29 mouse cellular contexts compared by ENCODE assay signal in the genomic region with DNA sequence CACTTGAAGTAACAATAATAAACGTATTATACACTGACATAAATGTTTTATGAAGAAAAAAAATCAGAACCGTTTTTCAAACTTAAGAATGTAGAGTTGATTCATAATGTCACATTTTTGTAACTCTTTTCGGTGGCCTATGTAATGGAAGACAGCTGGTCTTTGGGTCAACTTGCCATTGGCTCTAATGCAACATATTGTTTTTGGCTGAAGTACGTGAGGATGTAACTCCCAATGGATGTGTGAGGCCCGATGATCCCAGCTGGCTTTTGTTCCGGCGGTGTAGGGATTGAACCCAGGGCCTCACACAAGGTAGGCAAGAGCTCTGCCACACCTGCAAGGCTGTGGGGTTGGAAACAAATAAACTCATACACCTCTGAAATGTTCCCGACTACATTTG. TPM values are rescaled to one million over a fixed set of nuclear protein-coding genes. Genes with fewer than 3 reads are reported as not detected.
DNase-seq lines count a peak whose midpoint lies in the region; ATAC-seq and TF ChIP-seq lines count a peak whose summit lies in the region.
"Had no signal": no experiment of that assay in that cellular context is flagged by ENCODE, and none has a peak within 500 bp of the region (broad histone marks: within the 10 kb centered on the region; RNA-seq: fewer than 3 reads in every experiment).

No protein-coding gene starts in this region.

- no peak for TF ChIP-seq CTCF in kidney, postnatal 0 days (IDR thresholded peaks at IDR 0.05; ENCODE audit: low read depth)
- TF ChIP-seq CTCF in hindbrain, postnatal 0 days (IDR thresholded peaks at IDR 0.05; ENCODE audit: low read depth): no peak

- H3K4me3 ChIP-seq in heart, embryonic 15.5 days: no peak overlapping the region
- H3K4me3 ChIP-seq in heart, embryonic 11.5 days (ENCODE audit: low read depth, low read length): no peak overlapping the region
- H3K4me3 ChIP-seq in kidney, postnatal 0 days (replicated peaks; ENCODE audit: low read depth, low read length): no peak overlapping the region
- H3K4me3 ChIP-seq in lung, embryonic 16.5 days (ENCODE audit: low read length): no peak overlapping the region
- no peak overlapping the region for H3K4me3 ChIP-seq in hindbrain, postnatal 0 days (ENCODE audit: low read length)
- H3K4me3 ChIP-seq: embryonic facial prominence, embryonic 12.5 days; forebrain, embryonic 10.5 days; forebrain, embryonic 15.5 days; heart, embryonic 13.5 days; hindbrain, embryonic 10.5 days; limb, embryonic 13.5 days had no signal

- no peak for ATAC-seq in heart, embryonic 15.5 days (replicated peaks; ENCODE audit: insufficient number of reproducible peaks, insufficient read depth, low FRiP score, low read depth)
- ATAC-seq in heart, embryonic 11.5 days (replicated peaks; ENCODE audit: insufficient number of reproducible peaks, low FRiP score, low TSS enrichment): no peak
- no peak for ATAC-seq in kidney, postnatal 0 days (replicated peaks; ENCODE audit: low FRiP score, low read depth)
- peak; percentile 58; the same call in 1 of the 2 replicates for ATAC-seq in lung, embryonic 16.5 days (ENCODE audit: low read depth)
- ATAC-seq in hindbrain, postnatal 0 days: no peak
- ATAC-seq: forebrain, embryonic 15.5 days; midbrain, embryonic 16.5 days had no signal

- DNase-seq in kidney, postnatal 0 days (ENCODE audit: low spot score): peak; percentile 88
- no peak for DNase-seq in kidney, postnatal 36 days
- no peak for DNase-seq in lung, postnatal 10 days
- DNase-seq in hindbrain, postnatal 0 days (ENCODE audit: low spot score): no peak
- DNase-seq: adrenal gland, postnatal 25 days; cerebellum, adult 11-12 months; cerebellum, adult 9-11 months; embryo, embryonic 11 days; gastrocnemius, postnatal 25 days; heart, adult 18-20 months; heart, postnatal 14 days; kidney, adult 18-20 months; lung, postnatal 36 days; right cerebral cortex, adult 18-20 months; spleen, adult 18-20 months; thymus, postnatal 4 days had no signal

- H3K27me3 ChIP-seq in heart, embryonic 15.5 days: no peaks in the 10 kb centered on the region
- no peaks in the 10 kb centered on the region for H3K27me3 ChIP-seq in heart, embryonic 11.5 days (ENCODE audit: control insufficient read depth, insufficient read depth, low read length)
- H3K27me3 ChIP-seq in kidney, postnatal 0 days (ENCODE audit: insufficient read depth, low read length): no peaks in the 10 kb centered on the region
- H3K27me3 ChIP-seq in lung, embryonic 16.5 days (ENCODE audit: control insufficient read depth, insufficient read depth, low read depth, low read length): no peaks in the 10 kb centered on the region
- H3K27me3 ChIP-seq in hindbrain, postnatal 0 days (ENCODE audit: insufficient read depth, low read length): no peaks in the 10 kb centered on the region
- H3K27me3 ChIP-seq: embryonic facial prominence, embryonic 12.5 days; forebrain, embryonic 15.5 days; heart, embryonic 13.5 days; limb, embryonic 13.5 days had no signal

- H3K9ac ChIP-seq in heart, embryonic 15.5 days: no peak overlapping the region
- H3K9ac ChIP-seq in heart, embryonic 11.5 days (ENCODE audit: low read depth, low read length): no peak overlapping the region
- H3K9ac ChIP-seq in kidney, postnatal 0 days (ENCODE audit: low read depth, low read length): no peak overlapping the region
- H3K9ac ChIP-seq in lung, embryonic 16.5 days (ENCODE audit: low read length): no peak overlapping the region
- H3K9ac ChIP-seq in hindbrain, postnatal 0 days (replicated peaks; ENCODE audit: low read length): no peak overlapping the region
- H3K9ac ChIP-seq: embryonic facial prominence, embryonic 12.5 days; forebrain, embryonic 15.5 days; heart, embryonic 13.5 days; limb, embryonic 13.5 days had no signal

- WGBS in heart, embryonic 15.5 days: 69% methylated on average over 8 of the region's 8 CpGs
- 84% methylated on average over 8 of the region's 8 CpGs for WGBS in heart, embryonic 11.5 days (ENCODE audit: insufficient replicate concordance)
- WGBS in kidney, postnatal 0 days: 65% methylated on average over 8 of the region's 8 CpGs
- WGBS in lung, embryonic 16.5 days: 63% methylated on average over 8 of the region's 8 CpGs
- 81% methylated on average over 8 of the region's 8 CpGs for WGBS in hindbrain, postnatal 0 days

- no peaks in the 10 kb centered on the region for H3K36me3 ChIP-seq in heart, embryonic 15.5 days
- no peaks in the 10 kb centered on the region for H3K36me3 ChIP-seq in heart, embryonic 11.5 days (ENCODE audit: control insufficient read depth, insufficient read depth, low read length)
- H3K36me3 ChIP-seq in kidney, postnatal 0 days (ENCODE audit: insufficient read depth, low read length): no peaks in the 10 kb centered on the region
- H3K36me3 ChIP-seq in lung, embryonic 16.5 days (ENCODE audit: control insufficient read depth, insufficient read depth, low read length): no peaks in the 10 kb centered on the region
- H3K36me3 ChIP-seq in hindbrain, postnatal 0 days (ENCODE audit: insufficient read depth, low read length): no peaks in the 10 kb centered on the region
- H3K36me3 ChIP-seq: embryonic facial prominence, embryonic 12.5 days; forebrain, embryonic 15.5 days had no signal

- 0 out of 2 replicates have a peak overlapping the region, but pooled peaks have one; percentile 36 for H3K27ac ChIP-seq in heart, embryonic 15.5 days
- H3K27ac ChIP-seq in heart, embryonic 11.5 days (ENCODE audit: low read depth, low read length): no peak overlapping the region
- peak overlapping the region; percentile 87; the same call in 1 of the 2 replicates for H3K27ac ChIP-seq in kidney, postnatal 0 days
- H3K27ac ChIP-seq in lung, embryonic 16.5 days (ENCODE audit: low read length): no peak overlapping the region
- no peak overlapping the region for H3K27ac ChIP-seq in hindbrain, postnatal 0 days
- H3K27ac ChIP-seq: embryonic facial prominence, embryonic 12.5 days; heart, embryonic 13.5 days; hindbrain, embryonic 10.5 days had no signal

- no peak overlapping the region for H3K4me2 ChIP-seq in heart, embryonic 15.5 days
- no peak overlapping the region for H3K4me2 ChIP-seq in heart, embryonic 11.5 days
- no peak overlapping the region for H3K4me2 ChIP-seq in kidney, postnatal 0 days (ENCODE audit: low read length)
- no peak overlapping the region for H3K4me2 ChIP-seq in lung, embryonic 16.5 days (ENCODE audit: low read depth, low read length)
- no peak overlapping the region for H3K4me2 ChIP-seq in hindbrain, postnatal 0 days (ENCODE audit: low read depth, low read length)
- H3K4me2 ChIP-seq: embryonic facial prominence, embryonic 12.5 days; forebrain, embryonic 15.5 days; heart, embryonic 13.5 days; limb, embryonic 13.5 days; liver, embryonic 11.5 days; midbrain, embryonic 11.5 days had no signal

- H3K4me1 ChIP-seq in heart, embryonic 15.5 days (replicated peaks): peaks cover 31% of the 10 kb centered on the region
- peaks cover 20% of the 10 kb centered on the region for H3K4me1 ChIP-seq in heart, embryonic 11.5 days (ENCODE audit: control insufficient read depth, insufficient read depth, low read length)
- peaks cover 40% of the 10 kb centered on the region for H3K4me1 ChIP-seq in kidney, postnatal 0 days (replicated peaks; ENCODE audit: insufficient read depth, low read length)
- peaks cover 27% of the 10 kb centered on the region for H3K4me1 ChIP-seq in lung, embryonic 16.5 days (replicated peaks; ENCODE audit: control insufficient read depth, insufficient read depth, low read length)
- no peaks in the 10 kb centered on the region for H3K4me1 ChIP-seq in hindbrain, postnatal 0 days (ENCODE audit: insufficient read depth, low read length)

- H3K9me3 ChIP-seq in heart, embryonic 15.5 days (replicated peaks): no peaks in the 10 kb centered on the region
- H3K9me3 ChIP-seq in heart, embryonic 11.5 days (replicated peaks; ENCODE audit: control insufficient read depth, low read length): no peaks in the 10 kb centered on the region
- H3K9me3 ChIP-seq in kidney, postnatal 0 days (replicated peaks; ENCODE audit: low read length): no peaks in the 10 kb centered on the region
- H3K9me3 ChIP-seq in lung, embryonic 16.5 days (ENCODE audit: control insufficient read depth, low read length): no peaks in the 10 kb centered on the region
- H3K9me3 ChIP-seq in hindbrain, postnatal 0 days (ENCODE audit: low read length): no peaks in the 10 kb centered on the region
- H3K9me3 ChIP-seq: embryonic facial prominence, embryonic 12.5 days; forebrain, embryonic 10.5 days; forebrain, embryonic 15.5 days; G1E; heart, embryonic 13.5 days; hindbrain, embryonic 10.5 days; limb, embryonic 13.5 days had no signal

RNA-seq across cellular contexts. Expression of a gene that starts 28.4 kb away (rescaled TPM):
- polyA plus RNA-seq in heart, embryonic 15.5 days (2015; fragmentation: Nextera tagmentation; extraction: Ambion mirVana): 79.0 and 94.5 TPM in 2 replicates
- polyA plus RNA-seq in heart, embryonic 11.5 days (2014; fragmentation: Nextera tagmentation; extraction: Ambion mirVana): 96.6 and 97.3 TPM in 2 replicates
- polyA plus RNA-seq in kidney, postnatal 0 days (2015; fragmentation: Nextera tagmentation; extraction: Ambion mirVana): 140 and 154 TPM in 2 replicates
- 142 and 157 TPM in 2 replicates for polyA plus RNA-seq in lung, embryonic 16.5 days (2015; fragmentation: Nextera tagmentation; extraction: Ambion mirVana)
- 79.3 and 88.1 TPM in 2 replicates for total RNA-seq in hindbrain, postnatal 0 days (2014; rRNA removed)
- polyA plus RNA-seq in hindbrain, postnatal 0 days (2015; fragmentation: Nextera tagmentation; extraction: Ambion mirVana): 92.2 and 92.5 TPM in 2 replicates

Comparison
In these comparisons a context has a peak if more than half of its experiments do, and no peak if none do; other contexts are left out.
1. H3K27ac ChIP-seq: peak in heart, embryonic 15.5 days (single experiment) and kidney, postnatal 0 days (single experiment); none in heart, embryonic 11.5 days (single experiment), lung, embryonic 16.5 days (single experiment) and hindbrain, postnatal 0 days (single experiment).